Comparison of ENCODE assay signal across 29 mouse cellular contexts in genomic region chr2:6543650-6544049, GRCm38 (mm10).
A peak's percentile ranks its signal among the peaks of the same experiment; 100 is the strongest.
DNase-seq lines count a peak whose midpoint lies in the region; ATAC-seq lines count a peak whose summit lies in the region.
"Had no signal": no experiment of that assay in that cellular context is flagged by ENCODE, and none has a peak within 500 bp of the region (broad histone marks: within the 10 kb centered on the region; RNA-seq: fewer than 3 reads in every experiment).

No protein-coding gene starts in this region.

- H3K4me3 ChIP-seq in midbrain, embryonic 11.5 days (ENCODE audit: low read depth, low read length) = no peak overlapping the region
- no peak overlapping the region for H3K4me3 ChIP-seq in midbrain, embryonic 16.5 days (ENCODE audit: low read depth, low read length)
- H3K4me3 ChIP-seq: embryonic facial prominence, embryonic 10.5 days; embryonic facial prominence, embryonic 13.5 days; erythroblast, embryonic 14.5 days; forebrain, embryonic 12.5 days; gastrocnemius, adult 2 months; heart, embryonic 12.5 days; heart, embryonic 15.5 days had no signal

- H3K9ac ChIP-seq in midbrain, embryonic 11.5 days (ENCODE audit: low read length) = no peak overlapping the region
- H3K9ac ChIP-seq in midbrain, embryonic 16.5 days (ENCODE audit: low read depth, low read length) = no peak overlapping the region
- H3K9ac ChIP-seq: embryonic facial prominence, embryonic 13.5 days; forebrain, embryonic 12.5 days; heart, embryonic 12.5 days; heart, embryonic 15.5 days; hindbrain, embryonic 14.5 days had no signal

- H3K4me1 ChIP-seq in midbrain, embryonic 11.5 days (ENCODE audit: control insufficient read depth, insufficient read depth, low read length) = peaks cover 21% of the 10 kb centered on the region
- H3K4me1 ChIP-seq in midbrain, embryonic 16.5 days (ENCODE audit: control insufficient read depth, insufficient read depth, low read length) = peaks cover 12% of the 10 kb centered on the region

- no peaks in the 10 kb centered on the region for H3K9me3 ChIP-seq in midbrain, embryonic 11.5 days (ENCODE audit: control insufficient read depth, low read length)
- H3K9me3 ChIP-seq in midbrain, embryonic 16.5 days (replicated peaks; ENCODE audit: control insufficient read depth, low read length, poor library complexity, severe bottlenecking) = no peaks in the 10 kb centered on the region
- H3K9me3 ChIP-seq: embryonic facial prominence, embryonic 10.5 days; embryonic facial prominence, embryonic 13.5 days; forebrain, embryonic 12.5 days; heart, embryonic 12.5 days; heart, embryonic 15.5 days had no signal

- no peaks in the 10 kb centered on the region; the same call in 1 of the 2 replicates for H3K36me3 ChIP-seq in midbrain, embryonic 11.5 days (ENCODE audit: control insufficient read depth, insufficient read depth, low read length)
- H3K36me3 ChIP-seq in midbrain, embryonic 16.5 days (ENCODE audit: control insufficient read depth, insufficient read depth, low read length) = peaks cover 5% of the 10 kb centered on the region; the same call in 1 of the 2 replicates
- H3K36me3 ChIP-seq: embryonic facial prominence, embryonic 10.5 days; embryonic facial prominence, embryonic 13.5 days; heart, embryonic 15.5 days had no signal

- no peak overlapping the region for H3K27ac ChIP-seq in midbrain, embryonic 11.5 days (ENCODE audit: low read depth, low read length)
- H3K27ac ChIP-seq in midbrain, embryonic 16.5 days (ENCODE audit: low read length) = no peak overlapping the region
- H3K27ac ChIP-seq: embryonic facial prominence, embryonic 10.5 days; embryonic facial prominence, embryonic 13.5 days; forebrain, embryonic 12.5 days; heart, embryonic 15.5 days; hindbrain, embryonic 14.5 days; hindbrain, postnatal 0 days had no signal

- no peak overlapping the region for H3K4me2 ChIP-seq in midbrain, embryonic 11.5 days
- no peak overlapping the region for H3K4me2 ChIP-seq in midbrain, embryonic 16.5 days (ENCODE audit: low read length)
- H3K4me2 ChIP-seq: embryonic facial prominence, embryonic 13.5 days; forebrain, embryonic 12.5 days; heart, embryonic 12.5 days; heart, embryonic 15.5 days; hindbrain, embryonic 14.5 days had no signal

- DNase-seq in heart, adult 11 months = peak; percentile 81
- no peak for DNase-seq in heart, postnatal 36 days
- DNase-seq in midbrain, embryonic 11.5 days (ENCODE audit: low spot score, missing footprints) = peak; percentile 73
- DNase-seq in testis, postnatal 10 days (ENCODE audit: low spot score) = peak; percentile 17
- DNase-seq in testis, postnatal 14 days (ENCODE audit: low spot score) = no peak
- no peak for DNase-seq in thymus, postnatal 14 days
- DNase-seq: adrenal gland, adult 8-10 months; adrenal gland, postnatal 25 days; cerebellum, adult 11-12 months; cerebellum, adult 8-10 months; cerebellum, postnatal 10 days; cerebellum, postnatal 36 days; embryo, embryonic 11 days; gastrocnemius, adult 2 months; gastrocnemius, postnatal 14 days; heart, adult 18-20 months; heart, postnatal 10 days; heart, postnatal 4 days had no signal

- ATAC-seq in midbrain, embryonic 11.5 days (ENCODE audit: low FRiP score) = no peak
- no peak for ATAC-seq in midbrain, embryonic 16.5 days
- ATAC-seq: activated CD4-positive, CD25-positive, alpha-beta regulatory T cell, adult 4 months; forebrain, embryonic 16.5 days; hindbrain, postnatal 0 days had no signal

- H3K27me3 ChIP-seq in midbrain, embryonic 11.5 days (ENCODE audit: control insufficient read depth, insufficient read depth, low read length) = no peaks in the 10 kb centered on the region
- H3K27me3 ChIP-seq in midbrain, embryonic 16.5 days (ENCODE audit: control insufficient read depth, insufficient read depth, low read depth, low read length) = no peaks in the 10 kb centered on the region
- H3K27me3 ChIP-seq: embryonic facial prominence, embryonic 13.5 days; forebrain, embryonic 12.5 days; heart, embryonic 12.5 days; heart, embryonic 15.5 days had no signal

- intact Hi-C loops in heart, postnatal 36 days (cut with DNase I) = loop anchor here (5.0 kb wide), 1 partner anchor 61 kb away; no protein-coding TSS in a partner anchor

- 89% methylated on average over 5 of the region's 5 CpGs for WGBS in midbrain, embryonic 11.5 days
- WGBS in midbrain, embryonic 16.5 days = 90% methylated on average over 5 of the region's 5 CpGs

Comparison
In these comparisons a context has a peak if more than half of its experiments do, and no peak if none do; other contexts are left out.
1. DNase-seq: peak in heart, adult 11 months (single experiment), midbrain, embryonic 11.5 days (single experiment) and testis, postnatal 10 days (single experiment); none in heart, postnatal 36 days (0 of 2), testis, postnatal 14 days (single experiment) and thymus, postnatal 14 days (single experiment).